8 mouse cellular contexts compared by ENCODE assay signal in genomic region chr7:36071774-36072173, GRCm38 (mm10).
A peak's percentile ranks its signal among the peaks of the same experiment; 100 is the strongest.
DNase-seq lines count a peak whose midpoint lies in the region; ATAC-seq and TF ChIP-seq lines count a peak whose summit lies in the region.

No protein-coding gene starts in this region.

- DNase-seq in adrenal gland, adult 18-20 months (ENCODE audit: low spot score in 2 of 2) = peak; percentile 12 to 41
- no peak for DNase-seq in adrenal gland, adult 8-10 months
- DNase-seq in ovary, postnatal 14 days (ENCODE audit: low spot score) = peak; percentile 46
- DNase-seq in ovary, postnatal 10 days (ENCODE audit: low spot score) = no peak
- peak; percentile 76 for DNase-seq in forebrain, postnatal 0 days
- DNase-seq in kidney, postnatal 4 days = peak; percentile 72 to 76
- DNase-seq in urinary bladder, adult 2 months (ENCODE audit: low spot score) = no peak

- H3K36me3 ChIP-seq in forebrain, postnatal 0 days (ENCODE audit: insufficient read depth) = no peaks in the 10 kb centered on the region
- H3K36me3 ChIP-seq in midbrain, embryonic 15.5 days (replicated peaks) = no peaks in the 10 kb centered on the region

- H3K4me1 ChIP-seq in forebrain, postnatal 0 days (ENCODE audit: insufficient read depth) = 0 out of 2 replicates have a peak, but pooled peaks cover 5% of the 10 kb centered on the region
- peaks cover 30% of the 10 kb centered on the region for H3K4me1 ChIP-seq in midbrain, embryonic 15.5 days

- H3K9ac ChIP-seq in forebrain, postnatal 0 days = no peak overlapping the region
- H3K9ac ChIP-seq in midbrain, embryonic 15.5 days = no peak overlapping the region

- H3K9me3 ChIP-seq in forebrain, postnatal 0 days (ENCODE audit: low read length) = no peaks in the 10 kb centered on the region
- no peaks in the 10 kb centered on the region for H3K9me3 ChIP-seq in midbrain, embryonic 15.5 days

- 6% methylated on average over 13 of the region's 13 CpGs for WGBS in forebrain, postnatal 0 days
- WGBS in midbrain, embryonic 15.5 days = 6% methylated on average over 13 of the region's 13 CpGs

- H3K27ac ChIP-seq in forebrain, postnatal 0 days (ENCODE audit: low read depth, low read length) = no peak overlapping the region
- H3K27ac ChIP-seq in midbrain, embryonic 15.5 days = no peak overlapping the region

- H3K4me2 ChIP-seq in forebrain, postnatal 0 days (ENCODE audit: low read depth) = peak overlapping the region; percentile 21; the same call in 1 of the 2 replicates
- H3K4me2 ChIP-seq in midbrain, embryonic 15.5 days = peak overlapping the region; percentile 35

- peak; percentile 81 for TF ChIP-seq CTCF in forebrain, postnatal 0 days (IDR thresholded peaks at IDR 0.05; ENCODE audit: low read depth)

- ATAC-seq in forebrain, postnatal 0 days = no peak
- ATAC-seq in midbrain, embryonic 15.5 days (replicated peaks) = no peak

- no peak overlapping the region for H3K4me3 ChIP-seq in forebrain, postnatal 0 days (ENCODE audit: low read depth, low read length)
- peak overlapping the region; percentile 1; the same call in 1 of the 2 replicates for H3K4me3 ChIP-seq in midbrain, embryonic 15.5 days

- peaks cover 20% of the 10 kb centered on the region; the same call in 1 of the 2 replicates for H3K27me3 ChIP-seq in forebrain, postnatal 0 days (ENCODE audit: insufficient read depth, low read length)
- no peaks in the 10 kb centered on the region for H3K27me3 ChIP-seq in midbrain, embryonic 15.5 days (replicated peaks)

Comparison
In these comparisons a context has a peak if more than half of its experiments do, and no peak if none do; other contexts are left out.
1. DNase-seq: peak in adrenal gland, adult 18-20 months (2 of 2), ovary, postnatal 14 days (single experiment), forebrain, postnatal 0 days (single experiment) and kidney, postnatal 4 days (2 of 2); none in adrenal gland, adult 8-10 months (single experiment), ovary, postnatal 10 days (single experiment) and urinary bladder, adult 2 months (single experiment).